Mouse (Mus musculus): ENCODE data around the gene Zfp941. TPM values are rescaled to one million over a fixed set of nuclear protein-coding genes. Genes with fewer than 3 reads are reported as not detected.
"Not testable (repeated sequence)": the region's sequence is repeated elsewhere in the genome, so short reads cannot be mapped to it uniquely, and the experiment has no call there.

The Zfp941 gene
- polyA plus RNA-seq, 1 experiment from 2014 or later = 3.0 TPM

DNA sequence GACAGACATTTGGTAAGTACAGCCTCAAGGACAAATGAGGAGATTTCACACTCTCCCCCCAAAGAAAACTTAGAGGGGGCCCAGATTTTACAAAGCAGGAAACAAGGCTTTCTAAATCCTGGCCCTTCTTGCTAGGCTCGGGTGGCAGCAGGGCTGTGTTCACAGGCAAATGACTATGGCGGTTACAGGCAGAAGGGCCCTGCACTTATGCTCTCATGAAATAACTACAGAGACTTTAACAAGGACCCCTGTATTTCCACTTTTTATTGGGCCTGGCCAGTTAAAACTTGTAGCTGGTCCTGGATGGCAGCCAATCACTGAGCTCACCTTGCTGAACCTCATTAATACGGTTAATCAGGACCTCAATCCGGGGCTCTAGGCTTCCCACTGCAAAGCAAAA lies 41.4 kb downstream of the Zfp941 start:
- H3K27me3 ChIP-seq (ENCODE audit: control insufficient read depth, insufficient read depth, low read length) = no peaks in the 10 kb centered on the region
- ATAC-seq (ENCODE audit: insufficient number of reproducible peaks, insufficient read depth, low FRiP score, low read depth) = no peak
- 83% methylated on average over 4 of the region's 4 CpGs for WGBS

DNA sequence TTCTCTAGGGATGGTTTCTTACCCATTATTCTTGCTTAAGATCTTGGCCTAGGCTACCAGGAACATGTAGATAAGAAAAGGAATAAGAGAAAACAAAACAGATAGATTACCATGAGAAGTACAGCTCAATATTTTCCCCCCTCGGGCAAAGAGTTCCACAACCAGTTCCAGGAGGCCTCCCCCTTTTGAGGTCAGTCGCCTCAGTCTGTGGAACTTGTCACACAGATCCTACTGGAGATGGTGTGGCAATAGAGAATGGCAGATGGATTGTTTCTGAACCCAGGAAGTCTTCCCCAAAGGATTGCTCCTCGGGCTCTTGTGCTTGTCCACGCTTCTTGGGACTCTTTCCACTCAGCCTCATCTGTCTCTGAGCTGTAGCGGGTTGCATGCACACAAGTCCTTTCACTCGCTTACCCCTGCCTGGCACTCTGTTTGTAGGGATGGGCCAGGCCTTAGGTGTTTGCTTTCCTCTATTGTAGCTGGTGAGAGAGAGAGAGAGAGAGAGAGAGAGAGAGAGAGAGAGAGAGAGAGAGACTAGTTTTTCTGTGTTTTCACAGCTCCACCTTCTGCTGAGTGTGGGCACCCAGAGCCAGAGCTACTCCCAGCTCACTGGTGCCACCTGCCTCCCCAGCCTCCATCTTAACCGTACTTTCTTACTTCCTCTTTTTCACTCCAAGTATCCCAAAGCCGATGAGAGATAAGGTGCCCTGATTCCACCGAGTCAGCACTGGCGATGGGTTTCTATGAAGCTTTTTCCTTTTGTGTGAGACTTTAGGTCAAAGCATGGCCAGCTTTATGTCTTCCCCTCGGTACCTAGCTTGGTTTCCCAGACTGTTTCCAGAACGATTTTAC lies 55.9 kb downstream of the Zfp941 start:
- no peak overlapping the region for H3K9ac ChIP-seq (replicated peaks; ENCODE audit: low read depth, low read length)
- no peaks in the 10 kb centered on the region for H3K9me3 ChIP-seq (ENCODE audit: control insufficient read depth, low read depth, low read length)
- H3K4me1 ChIP-seq (ENCODE audit: control insufficient read depth, insufficient read depth, low read length) = no peaks in the 10 kb centered on the region
- 74% methylated on average over 12 of the region's 12 CpGs for WGBS
- no peaks in the 10 kb centered on the region for H3K27me3 ChIP-seq (ENCODE audit: control insufficient read depth, insufficient read depth, low read length)
- H3K4me3 ChIP-seq (ENCODE audit: low read depth, low read length) = no peak overlapping the region
- H3K36me3 ChIP-seq (ENCODE audit: control insufficient read depth, insufficient read depth, low read length) = no peaks in the 10 kb centered on the region
- no peak overlapping the region for H3K27ac ChIP-seq (ENCODE audit: low read length)
- ATAC-seq (ENCODE audit: insufficient number of reproducible peaks, insufficient read depth, low FRiP score, low read depth) = no peak
- no peak overlapping the region for H3K4me2 ChIP-seq (replicated peaks; ENCODE audit: low read depth, low read length)

More for the DNA sequence above, 41.4 kb downstream of the Zfp941 start:
- Histone ChIP-seq H3K4me3 (ENCODE audit: low read depth, low read length) (no peak overlapping the region), H3K9me3 (ENCODE audit: control insufficient read depth, low read depth, low read length) (no peaks in the 10 kb centered on the region), H3K4me2 (replicated peaks; ENCODE audit: low read depth, low read length) (no peak overlapping the region), H3K27ac (ENCODE audit: low read length) (no peak overlapping the region), H3K36me3 (ENCODE audit: control insufficient read depth, insufficient read depth, low read length) (no peaks in the 10 kb centered on the region), H3K4me1 (ENCODE audit: control insufficient read depth, insufficient read depth, low read length) (no peaks in the 10 kb centered on the region), H3K9ac (replicated peaks; ENCODE audit: low read depth, low read length) (no peak overlapping the region)

DNA sequence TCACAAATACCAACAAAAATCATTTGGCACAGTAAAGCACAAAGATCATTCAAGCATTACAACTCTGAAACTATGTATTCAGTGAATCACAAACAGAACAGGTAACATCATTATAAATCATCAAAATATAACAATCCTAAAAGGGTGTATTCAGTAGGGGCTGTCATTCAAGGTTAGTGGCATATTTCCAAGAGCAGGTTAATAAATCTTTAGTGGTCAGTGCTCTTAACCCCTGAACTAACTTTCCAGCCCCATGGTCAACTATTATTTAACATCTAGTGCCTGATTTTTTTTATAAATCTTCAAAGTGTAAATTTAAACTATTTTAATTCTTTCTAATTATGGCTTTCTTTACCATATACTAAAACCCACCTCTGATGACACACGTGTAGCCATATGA lies 56.6 kb downstream of the Zfp941 start:
- 61% methylated on average over 1 of the region's 1 CpGs for WGBS
- ATAC-seq (ENCODE audit: insufficient number of reproducible peaks, insufficient read depth, low FRiP score, low read depth); H3K36me3 ChIP-seq (ENCODE audit: control insufficient read depth, insufficient read depth, low read length); H3K4me3 ChIP-seq (ENCODE audit: low read depth, low read length); H3K9ac ChIP-seq (replicated peaks; ENCODE audit: low read depth, low read length); H3K9me3 ChIP-seq (ENCODE audit: control insufficient read depth, low read depth, low read length); H3K27ac ChIP-seq (ENCODE audit: low read length); H3K4me1 ChIP-seq (ENCODE audit: control insufficient read depth, insufficient read depth, low read length); H3K27me3 ChIP-seq (ENCODE audit: control insufficient read depth, insufficient read depth, low read length); H3K4me2 ChIP-seq (replicated peaks; ENCODE audit: low read depth, low read length): not testable (repeated sequence)

DNA sequence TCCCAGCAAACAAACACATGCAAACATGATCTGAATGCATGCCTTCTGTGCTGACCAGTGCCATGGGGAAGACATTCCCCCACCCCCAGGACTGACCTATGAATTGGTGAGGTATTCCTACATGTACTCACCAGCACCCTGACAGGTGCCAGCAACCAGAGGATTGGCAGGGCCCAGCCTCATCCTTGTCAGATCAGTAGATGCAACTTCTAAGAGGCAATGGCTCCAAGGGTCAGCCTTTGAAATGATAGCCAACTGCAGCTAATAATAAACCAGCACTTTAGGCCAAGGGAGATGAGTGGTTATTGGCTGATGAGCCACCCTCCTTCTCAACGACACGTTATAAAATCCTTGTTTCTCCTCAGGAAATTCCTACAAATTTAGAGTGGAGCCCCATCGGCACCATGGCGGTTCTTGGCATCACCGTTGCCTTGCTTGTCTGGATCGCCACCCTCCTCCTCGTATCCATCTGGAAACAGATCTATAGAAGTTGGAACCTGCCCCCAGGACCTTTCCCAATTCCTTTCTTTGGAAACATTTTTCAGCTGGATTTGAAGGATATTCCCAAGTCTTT lies 58.4 kb downstream of the Zfp941 start, which contains the start of gene Cyp2e1:
Gene Cyp2e1 (plus strand): TSS at position 293 of the 574 bp plus-strand sequence.
- Histone ChIP-seq H3K36me3 (ENCODE audit: control insufficient read depth, insufficient read depth, low read length) (no peaks in the 10 kb centered on the region), H3K27ac (ENCODE audit: low read length) (no peak within 1 kb of the TSS), H3K9ac (replicated peaks; ENCODE audit: low read depth, low read length) (no peak within 1 kb of the TSS), H3K27me3 (ENCODE audit: control insufficient read depth, insufficient read depth, low read length) (no peaks in the 10 kb centered on the region), H3K9me3 (ENCODE audit: control insufficient read depth, low read depth, low read length) (no peaks in the 10 kb centered on the region), H3K4me3 (ENCODE audit: low read depth, low read length) (no peak within 1 kb of the TSS), H3K4me1 (ENCODE audit: control insufficient read depth, insufficient read depth, low read length) (no peaks in the 10 kb centered on the region), H3K4me2 (replicated peaks; ENCODE audit: low read depth, low read length) (no peak within 1 kb of the TSS)
- ATAC-seq (ENCODE audit: insufficient number of reproducible peaks, insufficient read depth, low FRiP score, low read depth) = no peak
- 92% methylated on average over 7 of the region's 7 CpGs for WGBS

DNA sequence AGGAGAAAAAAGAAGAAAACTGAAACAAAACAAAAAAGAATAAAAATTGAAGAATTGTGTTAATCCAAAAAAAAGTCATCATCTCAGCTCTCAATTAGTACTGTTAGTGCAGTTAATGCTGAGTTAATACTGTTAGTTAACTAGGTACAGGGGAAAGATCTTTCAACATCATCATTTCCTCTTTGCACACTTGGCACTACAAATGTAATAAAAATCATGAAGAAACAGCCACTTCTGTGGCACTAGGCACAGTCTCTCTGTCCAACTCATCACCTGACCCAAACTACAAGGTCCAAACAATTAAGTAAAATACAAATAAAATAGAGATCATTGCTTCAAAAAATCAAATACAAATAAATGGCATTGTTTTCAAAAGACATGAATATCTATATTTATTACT lies 61.3 kb downstream of the Zfp941 start:
- no peaks in the 10 kb centered on the region for H3K4me1 ChIP-seq (ENCODE audit: control insufficient read depth, insufficient read depth, low read length)

More for the DNA sequence above, 61.3 kb downstream of the Zfp941 start:
- Histone ChIP-seq H3K4me3 (ENCODE audit: low read depth, low read length) (no peak overlapping the region), H3K9me3 (ENCODE audit: control insufficient read depth, low read depth, low read length) (no peaks in the 10 kb centered on the region), H3K27me3 (ENCODE audit: control insufficient read depth, insufficient read depth, low read length) (no peaks in the 10 kb centered on the region), H3K27ac (ENCODE audit: low read length) (no peak overlapping the region), H3K36me3 (ENCODE audit: control insufficient read depth, insufficient read depth, low read length) (no peaks in the 10 kb centered on the region), H3K9ac (replicated peaks; ENCODE audit: low read depth, low read length) (no peak overlapping the region), H3K4me2 (replicated peaks; ENCODE audit: low read depth, low read length) (no peak overlapping the region)
- no peak for ATAC-seq (ENCODE audit: insufficient number of reproducible peaks, insufficient read depth, low FRiP score, low read depth)

Other genes with a start within 250 kb of the Zfp941 start
- not detected in 2 replicates for gene Olfr46, start 220.9 kb downstream of the Zfp941 start, polyA plus RNA-seq (2014; fragmentation: Nextera tagmentation; extraction: Ambion mirVana)
- not detected in 2 replicates for gene Olfr61, start 193.2 kb downstream of the Zfp941 start, polyA plus RNA-seq (2014; fragmentation: Nextera tagmentation; extraction: Ambion mirVana)
- gene Olfr53, start 175.7 kb downstream of the Zfp941 start, polyA plus RNA-seq (2014; fragmentation: Nextera tagmentation; extraction: Ambion mirVana) = not detected in 2 replicates
- not detected in 2 replicates for gene Olfr539, start 162.2 kb downstream of the Zfp941 start, polyA plus RNA-seq (2014; fragmentation: Nextera tagmentation; extraction: Ambion mirVana)
- gene Olfr45, start 140.2 kb downstream of the Zfp941 start, polyA plus RNA-seq (2014; fragmentation: Nextera tagmentation; extraction: Ambion mirVana) = not detected in 2 replicates
- not detected in 2 replicates for gene Olfr541, start 124.9 kb downstream of the Zfp941 start, polyA plus RNA-seq (2014; fragmentation: Nextera tagmentation; extraction: Ambion mirVana)
- not detected in 2 replicates for gene Cyp2e1, start 58.4 kb downstream of the Zfp941 start, polyA plus RNA-seq (2014; fragmentation: Nextera tagmentation; extraction: Ambion mirVana)
- 0.27 and 0.74 TPM in 2 replicates for gene Syce1, start 34.3 kb downstream of the Zfp941 start, polyA plus RNA-seq (2014; fragmentation: Nextera tagmentation; extraction: Ambion mirVana)
- 14.2 and 18.7 TPM in 2 replicates for gene Urah, start 12.8 kb upstream of the Zfp941 start, polyA plus RNA-seq (2014; fragmentation: Nextera tagmentation; extraction: Ambion mirVana)
- gene Scgb1c1, start 23.4 kb upstream of the Zfp941 start, polyA plus RNA-seq (2014; fragmentation: Nextera tagmentation; extraction: Ambion mirVana) = not detected in 2 replicates
- gene Odf3, start 25.6 kb upstream of the Zfp941 start, polyA plus RNA-seq (2014; fragmentation: Nextera tagmentation; extraction: Ambion mirVana) = not detected in 2 replicates
- not detected in 2 replicates for gene Gm45785, start 34.2 kb upstream of the Zfp941 start, polyA plus RNA-seq (2014; fragmentation: Nextera tagmentation; extraction: Ambion mirVana)
- gene Ric8a, start 34.8 kb upstream of the Zfp941 start, polyA plus RNA-seq (2014; fragmentation: Nextera tagmentation; extraction: Ambion mirVana) = 65.7 and 72.8 TPM in 2 replicates
- gene Bet1l, start 35.4 kb upstream of the Zfp941 start, polyA plus RNA-seq (2014; fragmentation: Nextera tagmentation; extraction: Ambion mirVana) = 48.7 and 55.3 TPM in 2 replicates
- 136 and 146 TPM in 2 replicates for gene Psmd13, start 59.8 kb upstream of the Zfp941 start, polyA plus RNA-seq (2014; fragmentation: Nextera tagmentation; extraction: Ambion mirVana)
- gene Sirt3, start 60.1 kb upstream of the Zfp941 start, polyA plus RNA-seq (2014; fragmentation: Nextera tagmentation; extraction: Ambion mirVana) = 21.8 and 23.5 TPM in 2 replicates
- gene Cox8b, start 78.3 kb upstream of the Zfp941 start, polyA plus RNA-seq (2014; fragmentation: Nextera tagmentation; extraction: Ambion mirVana) = 0.87 TPM in 1 of 2 replicates, not detected in the other
- 1.2 and 2.2 TPM in 2 replicates for gene Nlrp6, start 98.7 kb upstream of the Zfp941 start, polyA plus RNA-seq (2014; fragmentation: Nextera tagmentation; extraction: Ambion mirVana)
- 28.7 and 31.0 TPM in 2 replicates for gene Pgghg, start 119.2 kb upstream of the Zfp941 start, polyA plus RNA-seq (2014; fragmentation: Nextera tagmentation; extraction: Ambion mirVana)
- gene Ifitm5, start 128.1 kb upstream of the Zfp941 start, polyA plus RNA-seq (2014; fragmentation: Nextera tagmentation; extraction: Ambion mirVana) = 2.0 and 2.6 TPM in 2 replicates
- gene Gm45717, start 133.8 kb upstream of the Zfp941 start, polyA plus RNA-seq (2014; fragmentation: Nextera tagmentation; extraction: Ambion mirVana) = not detected in 2 replicates
- 1,395 and 1,501 TPM in 2 replicates for gene Ifitm2, start 133.8 kb upstream of the Zfp941 start, polyA plus RNA-seq (2014; fragmentation: Nextera tagmentation; extraction: Ambion mirVana)
- gene Ifitm1, start 145.0 kb upstream of the Zfp941 start, polyA plus RNA-seq (2014; fragmentation: Nextera tagmentation; extraction: Ambion mirVana) = 241 and 289 TPM in 2 replicates
- 347 and 377 TPM in 2 replicates for gene Ifitm3, start 188.6 kb upstream of the Zfp941 start, polyA plus RNA-seq (2014; fragmentation: Nextera tagmentation; extraction: Ambion mirVana)
- gene Ifitm6, start 195.7 kb upstream of the Zfp941 start, polyA plus RNA-seq (2014; fragmentation: Nextera tagmentation; extraction: Ambion mirVana) = 2.6 TPM in 1 of 2 replicates, not detected in the other
- gene Gm17387, start 207.0 kb upstream of the Zfp941 start, polyA plus RNA-seq (2014; fragmentation: Nextera tagmentation; extraction: Ambion mirVana) = not detected in 2 replicates
- 8.6 and 10.3 TPM in 2 replicates for gene B4galnt4, start 238.9 kb upstream of the Zfp941 start, polyA plus RNA-seq (2014; fragmentation: Nextera tagmentation; extraction: Ambion mirVana)